Mouse (Mus musculus): ENCODE data around the gene Aanat.

DNA sequence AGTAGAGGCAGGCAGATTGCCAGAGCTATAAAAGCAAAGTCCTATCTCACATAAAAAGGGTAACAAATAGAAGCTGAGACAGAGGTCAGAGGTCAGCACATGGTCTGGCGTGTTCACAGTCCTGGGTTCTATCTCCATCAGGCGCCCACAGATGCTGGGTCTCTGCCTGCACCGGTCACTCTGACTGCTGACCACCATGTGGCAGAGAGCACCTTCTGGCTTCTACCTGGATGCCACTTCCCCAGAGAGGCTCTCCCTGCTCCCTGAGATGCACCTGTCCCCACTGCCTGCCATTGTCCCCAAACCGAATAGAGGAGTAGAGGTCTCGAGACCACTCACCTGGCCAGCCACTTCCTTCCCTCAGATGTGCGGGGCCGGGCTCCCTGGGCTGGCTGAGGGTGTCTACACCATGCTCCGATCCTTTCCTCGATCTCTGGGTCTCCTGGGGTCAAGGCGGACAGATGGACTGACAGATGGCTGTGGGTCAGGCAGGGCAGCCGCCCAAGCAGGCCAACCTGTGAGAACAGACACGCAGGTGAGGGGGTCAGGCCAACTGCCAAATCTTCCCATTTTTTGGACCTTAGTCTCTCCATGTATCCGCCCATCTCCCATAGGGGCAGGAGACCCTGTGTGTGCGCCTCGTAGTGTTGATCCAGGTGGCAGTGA, 23.9 kb downstream of the Aanat start:
- TF ChIP-seq ELF1 (IDR thresholded peaks at IDR 0.05; ENCODE audit: low read depth, low read length) = no peak
- no peak for TF ChIP-seq SMC3 (IDR thresholded peaks at IDR 0.05; ENCODE audit: low read depth, low read length)
- no peak for TF ChIP-seq ZMIZ1 (IDR thresholded peaks at IDR 0.05; ENCODE audit: low read depth, low read length)
